Mouse (Mus musculus) kidney, embryonic 16.5 days (tissue): ENCODE data around the gene Ddx58. TPM values are rescaled to one million over a fixed set of nuclear protein-coding genes. Genes with fewer than 3 reads are reported as not detected.
A peak's percentile ranks its signal among the peaks of the same experiment; 100 is the strongest.

ENCODE experiments used
- ATAC-seq: fragments of 200-750 bp; cut with Nextera tagmentation; 2 replicates; pipeline ENCODE4 v1.8.0; 2017; ENCODE audit warnings: moderate TSS enrichment; ENCODE audit not compliant: low FRiP score, low TSS enrichment
- H3K27ac ChIP-seq: fragments of 300-500 bp; sonication (generic); 2 replicates; pipeline ENCODE4 v1.5.1; 2014; ENCODE audit warnings: low read length
- H3K27me3 ChIP-seq: fragments of 300-500 bp; sonication (generic); 2 replicates; pipeline ENCODE4 v1.6.1; 2014; ENCODE audit warnings: low read length, control low read depth, mixed read lengths; ENCODE audit not compliant: insufficient read depth
- H3K36me3 ChIP-seq: fragments of 300-500 bp; sonication (generic); 2 replicates; pipeline ENCODE4 v1.6.1; 2014; ENCODE audit warnings: low read length, control low read depth, mixed read lengths; ENCODE audit not compliant: insufficient read depth
- H3K4me1 ChIP-seq: fragments of 300-500 bp; sonication (generic); 2 replicates; pipeline ENCODE4 v1.6.1; 2014; ENCODE audit warnings: low read length, control low read depth, mixed read lengths; ENCODE audit not compliant: insufficient read depth
- H3K4me2 ChIP-seq: fragments of 300-500 bp; sonication (generic); replicated peaks from 2 replicates; pipeline ENCODE4 v1.6.1; 2014; ENCODE audit warnings: low read depth, low read length
- H3K4me3 ChIP-seq: fragments of 300-500 bp; sonication (generic); 2 replicates; pipeline ENCODE4 v1.5.1; 2014; ENCODE audit warnings: mild to moderate bottlenecking, low read length
- H3K9ac ChIP-seq: fragments of 300-500 bp; sonication (generic); replicated peaks from 2 replicates; pipeline ENCODE4 v1.6.1; 2014; ENCODE audit warnings: low read length
- H3K9me3 ChIP-seq: fragments of 300-500 bp; sonication (generic); 2 replicates; pipeline ENCODE4 v1.6.1; 2016; ENCODE audit warnings: low read length, control low read depth
- WGBS: fragments of 180-500 bp; shearing (Covaris S2); extraction: QIAGEN DNeasy Blood & Tissue Kit; methylation state at CpG from one replicate; pipeline ENCODE4 v1.1.7; 2014; 5-methylcytosine and 5-hydroxymethylcytosine counted together
- polyA plus RNA-seq: library from polyadenylated mRNA; unstranded; fragments of >200 nt; fragmentation: Nextera tagmentation; extraction: Ambion mirVana; gene quantifications from 2 replicates; pipeline ENCODE4 v1.2.1, GENCODE M21; 2015

Ddx58 gene
- polyA plus RNA-seq, 1 experiment from 2014 or later, result 7.8 TPM

DNA sequence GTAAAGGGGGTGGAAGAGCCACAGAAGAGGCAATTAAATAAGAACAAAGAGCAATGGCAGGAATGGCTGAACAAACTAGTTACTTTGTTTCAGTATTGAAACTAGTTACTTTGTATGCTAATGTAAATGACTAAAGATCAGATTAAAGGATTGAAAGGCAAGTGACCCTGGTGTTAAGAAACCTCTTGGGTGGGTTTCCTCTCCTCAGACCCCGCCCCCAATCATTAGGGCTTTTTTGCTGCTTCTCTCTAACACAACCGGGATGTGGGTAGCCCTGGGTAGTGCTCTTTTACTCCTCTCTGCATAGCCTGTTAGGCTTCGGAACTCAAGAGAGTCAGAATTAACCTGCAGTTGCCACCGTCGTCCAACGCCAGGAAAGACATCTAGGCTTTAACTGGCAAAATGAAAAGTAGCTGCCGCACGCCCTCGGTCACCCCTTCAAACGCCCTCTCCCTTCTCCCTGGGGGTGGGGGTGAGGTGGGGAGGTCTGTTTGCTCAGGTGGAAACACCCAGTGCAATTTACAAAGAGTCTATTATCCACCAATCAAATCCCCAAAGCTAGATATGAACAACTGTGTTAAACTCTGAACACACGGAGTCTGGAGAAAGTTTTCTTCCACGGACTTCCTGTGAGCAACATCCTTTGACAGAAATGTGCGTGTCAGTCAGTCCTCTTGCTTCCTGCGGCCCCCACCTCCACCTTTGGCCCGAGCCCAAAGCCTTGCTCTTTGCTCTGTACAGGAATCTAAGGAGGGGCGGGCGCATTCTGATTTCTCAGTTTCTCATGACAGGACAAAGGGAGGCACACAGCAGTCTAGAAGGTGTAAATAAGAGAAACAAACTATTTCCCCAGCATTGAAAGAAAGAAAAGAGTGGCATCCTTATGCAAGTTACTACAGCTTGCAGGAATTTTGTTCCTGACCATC is 882 bp downstream of the Ddx58 start:
- Histone ChIP-seq H3K9me3 (no peaks in the 10 kb centered on the region), H3K36me3 (no peaks in the 10 kb centered on the region), H3K9ac (peak overlapping the region; percentile 78), H3K4me2 (peak overlapping the region; percentile 90), H3K4me1 (peaks cover 13% of the 10 kb centered on the region), H3K27ac (peak overlapping the region; percentile 51), H3K27me3 (no peaks in the 10 kb centered on the region), H3K4me3 (peak overlapping the region; percentile 70)
- WGBS, result 1% methylated on average over 17 of the region's 17 CpGs
- peak; percentile 85 for ATAC-seq

DNA sequence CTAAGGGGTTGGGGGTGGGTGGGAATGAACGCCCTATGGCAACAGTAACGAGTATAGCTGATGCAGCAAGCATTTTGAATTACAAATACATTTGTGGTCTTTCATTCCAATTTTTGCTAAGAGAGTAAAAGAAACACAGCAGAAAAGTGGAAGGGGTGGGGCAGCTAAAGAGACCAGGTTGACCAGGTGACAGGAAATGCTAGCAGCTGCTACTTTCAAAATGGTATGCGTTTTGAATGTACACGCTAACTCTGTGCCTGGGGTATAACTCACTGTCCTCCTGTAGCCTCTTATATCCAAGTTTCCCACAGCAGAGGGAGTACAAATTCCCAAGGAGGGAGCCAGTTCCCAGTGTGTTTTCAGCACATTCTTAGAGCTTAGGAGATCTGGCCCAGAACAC is 2.8 kb downstream of the Ddx58 start:
- 82% methylated on average over 4 of the region's 4 CpGs for WGBS
- H3K9ac ChIP-seq, result no peak overlapping the region
- H3K4me2 ChIP-seq, result no peak overlapping the region
- no peak overlapping the region for H3K27ac ChIP-seq
- no peaks in the 10 kb centered on the region for H3K36me3 ChIP-seq
- no peaks in the 10 kb centered on the region for H3K27me3 ChIP-seq
- no peak for ATAC-seq
- peaks cover 13% of the 10 kb centered on the region for H3K4me1 ChIP-seq
- H3K9me3 ChIP-seq, result no peaks in the 10 kb centered on the region
- H3K4me3 ChIP-seq, result no peak overlapping the region

DNA sequence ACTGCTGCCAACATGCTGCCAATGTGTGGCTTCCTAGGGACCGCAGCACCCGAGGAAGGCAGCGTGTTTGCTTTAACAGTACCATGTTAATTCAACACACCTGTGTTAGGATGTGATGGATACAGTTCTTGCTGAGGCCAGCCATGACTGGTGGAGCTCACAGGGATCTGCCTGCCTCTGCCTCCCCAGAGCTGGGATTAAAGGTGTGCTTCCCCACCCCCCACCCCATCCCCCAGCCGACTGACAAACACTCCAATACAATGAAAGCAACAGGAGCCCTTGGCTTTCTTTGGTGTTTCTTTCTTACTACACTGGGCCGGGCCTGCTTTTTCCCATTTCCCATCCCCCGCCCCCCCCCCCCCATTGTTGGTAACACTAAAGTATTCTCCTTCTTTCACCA is 5.4 kb downstream of the Ddx58 start:
- Histone ChIP-seq H3K4me3 (no peak overlapping the region), H3K36me3 (no peaks in the 10 kb centered on the region), H3K4me1 (peaks cover 7% of the 10 kb centered on the region), H3K9me3 (no peaks in the 10 kb centered on the region), H3K27ac (no peak overlapping the region), H3K9ac (no peak overlapping the region), H3K4me2 (no peak overlapping the region), H3K27me3 (no peaks in the 10 kb centered on the region)
- ATAC-seq, result no peak
- WGBS, result 74% methylated on average over 6 of the region's 6 CpGs

DNA sequence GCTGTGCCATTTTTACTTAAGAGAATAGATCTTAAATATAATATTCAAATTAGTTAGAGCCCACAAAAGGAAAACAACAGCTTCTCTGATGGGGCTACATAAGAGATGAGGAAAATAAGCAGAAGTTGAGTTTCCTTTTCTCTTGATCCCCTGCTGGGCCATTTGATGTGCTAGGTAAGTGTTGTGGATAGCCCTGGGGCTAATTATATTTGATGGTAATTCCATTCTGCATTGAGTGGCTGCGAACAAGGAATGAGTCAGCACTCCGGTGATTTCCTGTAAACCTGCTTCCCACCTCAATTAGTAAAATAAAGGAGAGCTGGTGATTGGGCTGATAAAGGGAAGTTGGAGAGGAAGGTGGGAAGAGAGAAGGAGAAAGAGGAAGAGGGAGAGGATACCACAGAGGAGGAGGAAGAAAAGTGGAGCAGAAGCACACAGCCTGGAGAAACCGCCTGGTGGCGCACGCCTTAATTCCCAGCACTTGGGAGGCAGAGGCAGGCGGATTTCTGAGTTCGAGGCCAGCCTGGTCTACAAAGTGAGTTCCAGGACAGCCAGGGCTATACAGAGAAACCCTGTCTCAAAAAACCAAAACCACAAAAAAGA is 6.5 kb downstream of the Ddx58 start:
- no peaks in the 10 kb centered on the region for H3K36me3 ChIP-seq
- no peak overlapping the region for H3K4me2 ChIP-seq
- WGBS, result 91% methylated on average over 7 of the region's 7 CpGs
- no peak overlapping the region for H3K9ac ChIP-seq
- H3K27me3 ChIP-seq, result no peaks in the 10 kb centered on the region
- no peak overlapping the region for H3K4me3 ChIP-seq
- H3K27ac ChIP-seq, result no peak overlapping the region
- no peaks in the 10 kb centered on the region for H3K9me3 ChIP-seq
- H3K4me1 ChIP-seq, result no peaks in the 10 kb centered on the region
- no peak for ATAC-seq

DNA sequence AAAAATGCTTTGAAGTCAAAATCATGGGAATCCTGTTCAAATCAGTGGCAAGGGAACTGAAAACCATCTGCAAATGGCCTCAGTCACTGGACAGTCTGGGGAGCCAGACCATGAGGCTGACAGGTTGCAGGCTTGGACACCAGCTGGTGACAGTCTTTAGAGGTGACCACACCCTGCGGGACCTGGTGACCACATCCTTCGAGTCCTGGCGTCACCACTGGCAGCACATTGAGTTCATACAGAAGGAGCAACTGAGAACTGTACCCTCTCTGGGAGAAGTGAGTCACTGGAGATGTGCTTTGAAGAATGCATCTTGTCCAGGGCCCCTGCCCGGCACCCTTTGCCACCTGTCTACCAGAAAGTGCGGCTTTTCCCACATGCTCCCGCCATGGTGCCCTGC is 9.9 kb downstream of the Ddx58 start:
- whole genome bisulfite sequencing, result 84% methylated on average over 6 of the region's 6 CpGs
- Histone ChIP-seq H3K36me3 (no peaks in the 10 kb centered on the region), H3K4me2 (no peak overlapping the region), H3K27me3 (no peaks in the 10 kb centered on the region), H3K4me1 (no peaks in the 10 kb centered on the region), H3K27ac (no peak overlapping the region), H3K9ac (no peak overlapping the region), H3K9me3 (no peaks in the 10 kb centered on the region), H3K4me3 (no peak overlapping the region)
- no peak for ATAC-seq

DNA sequence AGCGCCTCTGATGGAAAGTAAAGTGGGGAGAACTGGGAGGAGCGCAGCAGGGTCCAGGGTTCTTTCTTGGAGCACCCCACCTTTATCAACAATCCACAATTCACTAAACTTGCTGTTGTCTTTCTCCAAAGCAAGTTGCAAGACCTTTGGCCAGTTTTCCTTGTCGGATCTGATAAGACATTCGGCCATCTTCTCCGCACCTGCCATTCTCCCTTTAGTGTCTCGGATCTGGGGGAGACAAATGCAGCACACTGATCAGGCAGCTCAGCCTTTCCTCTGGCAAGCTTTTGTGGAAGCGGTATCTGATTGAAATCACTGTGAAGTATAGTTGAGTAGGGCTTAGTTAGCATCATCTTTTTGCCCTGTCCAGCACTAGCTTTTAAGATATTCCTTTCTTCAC is 11.7 kb downstream of the Ddx58 start:
- Histone ChIP-seq H3K27ac (no peak overlapping the region), H3K4me3 (no peak overlapping the region), H3K4me2 (no peak overlapping the region), H3K36me3 (no peaks in the 10 kb centered on the region), H3K9ac (no peak overlapping the region), H3K4me1 (no peaks in the 10 kb centered on the region), H3K9me3 (no peaks in the 10 kb centered on the region), H3K27me3 (no peaks in the 10 kb centered on the region)
- WGBS, result 95% methylated on average over 7 of the region's 7 CpGs
- no peak for ATAC-seq

DNA sequence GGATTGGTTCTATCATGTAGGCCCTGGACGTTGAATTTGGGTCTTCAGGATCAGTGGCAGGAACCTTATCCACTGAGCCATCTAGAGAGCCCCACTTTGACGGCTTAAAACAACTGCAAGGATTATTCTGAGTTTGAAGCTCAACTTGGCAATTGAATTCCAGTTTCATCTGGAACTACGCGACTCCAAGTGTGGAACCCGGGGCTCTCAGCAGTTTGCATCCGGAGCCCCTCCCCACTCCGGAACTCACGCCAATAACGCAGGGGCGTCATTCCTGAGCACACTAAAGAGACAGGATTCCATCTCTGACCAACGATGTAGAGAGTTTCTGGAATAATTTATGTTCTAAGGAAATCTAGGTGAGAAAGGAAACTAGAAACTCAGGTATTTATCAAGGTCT is 12.5 kb downstream of the Ddx58 start:
- H3K36me3 ChIP-seq, result no peaks in the 10 kb centered on the region
- no peak overlapping the region for H3K27ac ChIP-seq
- no peak overlapping the region for H3K4me2 ChIP-seq
- H3K4me3 ChIP-seq, result no peak overlapping the region
- ATAC-seq, result no peak
- H3K4me1 ChIP-seq, result no peaks in the 10 kb centered on the region
- H3K9ac ChIP-seq, result no peak overlapping the region
- WGBS, result 87% methylated on average over 11 of the region's 11 CpGs
- H3K27me3 ChIP-seq, result no peaks in the 10 kb centered on the region
- H3K9me3 ChIP-seq, result no peaks in the 10 kb centered on the region

DNA sequence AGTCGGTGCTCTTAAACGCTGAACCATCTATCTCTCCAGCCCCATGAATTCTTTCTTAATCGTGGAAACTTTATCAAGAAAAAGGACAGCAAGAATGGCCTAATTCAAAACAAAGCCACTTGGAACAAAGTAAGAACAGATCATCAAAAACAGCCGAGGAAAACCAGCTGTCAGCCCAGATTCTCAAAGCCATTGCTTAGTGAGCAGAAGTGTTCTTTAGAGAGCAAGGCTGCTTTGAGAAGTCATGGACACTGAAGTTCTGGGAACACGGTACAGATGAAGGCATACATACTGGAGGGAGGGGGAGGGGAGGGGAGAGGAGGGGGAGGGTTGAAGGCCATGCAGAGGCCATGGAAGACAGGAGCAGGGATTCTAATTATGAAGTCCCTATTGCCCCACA is 13.5 kb downstream of the Ddx58 start:
- H3K27ac ChIP-seq, result no peak overlapping the region
- no peak overlapping the region for H3K9ac ChIP-seq
- H3K9me3 ChIP-seq, result no peaks in the 10 kb centered on the region
- WGBS, result 64% methylated on average over 5 of the region's 5 CpGs
- no peaks in the 10 kb centered on the region for H3K27me3 ChIP-seq
- no peaks in the 10 kb centered on the region for H3K4me1 ChIP-seq
- no peak for ATAC-seq
- no peak overlapping the region for H3K4me2 ChIP-seq
- no peaks in the 10 kb centered on the region for H3K36me3 ChIP-seq
- H3K4me3 ChIP-seq, result no peak overlapping the region

DNA sequence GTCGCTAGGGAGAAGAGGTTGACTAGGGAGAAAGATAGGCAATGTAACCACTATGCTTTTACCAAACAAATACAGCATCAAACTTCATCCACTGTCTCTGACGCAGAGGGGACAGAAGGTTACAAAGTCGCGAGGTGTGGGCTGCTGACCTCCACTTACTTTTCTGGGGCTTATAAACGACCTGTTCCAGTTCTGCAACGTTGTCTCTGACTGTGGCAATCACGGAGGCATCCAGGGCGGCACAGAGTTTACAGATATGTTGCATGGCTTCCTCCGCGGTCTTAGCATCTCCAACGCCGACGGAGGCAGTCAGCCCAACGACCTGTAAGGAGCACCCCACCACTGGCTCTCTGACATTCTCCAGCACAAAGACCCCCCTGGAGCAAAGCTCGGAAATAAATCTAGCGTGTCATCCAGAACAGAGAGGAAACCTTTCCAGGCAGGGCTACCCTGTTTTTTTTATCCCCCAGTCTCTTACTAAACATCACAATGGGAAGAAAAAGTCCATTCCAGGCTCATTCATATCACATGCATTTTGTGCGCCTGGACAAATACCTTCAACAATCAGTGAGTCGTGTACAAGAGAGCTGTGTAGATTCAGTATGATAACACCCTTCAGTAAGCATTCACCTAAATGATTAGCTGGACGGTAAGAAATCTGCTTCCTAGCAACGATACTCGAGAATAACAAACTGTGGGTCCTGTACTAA is 17.6 kb downstream of the Ddx58 start:
- Histone ChIP-seq H3K9me3 (no peaks in the 10 kb centered on the region), H3K9ac (no peak overlapping the region), H3K27ac (no peak overlapping the region), H3K36me3 (0 out of 2 replicates have a peak, but pooled peaks cover 2% of the 10 kb centered on the region), H3K4me1 (no peaks in the 10 kb centered on the region), H3K4me2 (no peak overlapping the region), H3K27me3 (no peaks in the 10 kb centered on the region), H3K4me3 (no peak overlapping the region)
- no peak for ATAC-seq
- WGBS, result 52% methylated on average over 21 of the region's 21 CpGs
